Mouse (Mus musculus) frontal cortex, postnatal 10 days (tissue): ENCODE measurements around the gene Gstz1.
"Not testable (repeated sequence)": the region's sequence is repeated elsewhere in the genome, so short reads cannot be mapped to it uniquely, and the experiment has no call there.

ENCODE experiments used
- DNase-seq, 2 experiments: peaks; one replicate each; pipeline ENCODE4 v3.0.0; 2022; ENCODE audit warnings: low spot score in 2 of 2, mixed read lengths in 1 of 2

Gene Gstz1

GRCm38 (mm10) chr12:87146966-87147365 is at the start of gene Gstz1:
Gene Gstz1, plus strand, starts transcription at chr12:87147165.
- DNase-seq, result peak; percentile 88 to 90

- DNase-seq, result no peak
These were observed 46.6 kb upstream of the Gstz1 start for GRCm38 (mm10) chr12:87100331-87100730.

- DNase-seq, result no peak
These were observed 44.8 kb upstream of the Gstz1 start, which contains the start of gene Ngb for GRCm38 (mm10) chr12:87102165-87102631. Gene Ngb, minus strand, starts transcription at chr12:87102539.

GRCm38 (mm10) chr12:87103471-87103870 is 43.5 kb upstream of the Gstz1 start:
- no peak for DNase-seq

- no peak for DNase-seq
These were observed 42.2 kb upstream of the Gstz1 start for GRCm38 (mm10) chr12:87104796-87105195.

GRCm38 (mm10) chr12:87107357-87107977 is 39.5 kb upstream of the Gstz1 start:
- no peak for DNase-seq

GRCm38 (mm10) chr12:87121918-87122589 is 24.9 kb upstream of the Gstz1 start:
- DNase-seq, result no peak

- DNase-seq, result no peak
These were observed 19.7 kb upstream of the Gstz1 start for GRCm38 (mm10) chr12:87127256-87127655.

GRCm38 (mm10) chr12:87130224-87130623 is 16.7 kb upstream of the Gstz1 start:
- no peak for DNase-seq

GRCm38 (mm10) chr12:87131181-87131580 is 15.8 kb upstream of the Gstz1 start:
- DNase-seq, result no peak

- DNase-seq, result no peak
These were observed 15.3 kb upstream of the Gstz1 start for GRCm38 (mm10) chr12:87131619-87132018.

GRCm38 (mm10) chr12:87132210-87132609 is 14.8 kb upstream of the Gstz1 start:
- DNase-seq, result no peak

GRCm38 (mm10) chr12:87132784-87133183 is 14.2 kb upstream of the Gstz1 start:
- no peak for DNase-seq

GRCm38 (mm10) chr12:87137439-87138341 is 9.3 kb upstream of the Gstz1 start:
- DNase-seq, result no peak

GRCm38 (mm10) chr12:87138342-87138701 is 8.6 kb upstream of the Gstz1 start:
- DNase-seq, result no peak

- no peak for DNase-seq
These were observed 8.2 kb upstream of the Gstz1 start for GRCm38 (mm10) chr12:87138768-87139167.

GRCm38 (mm10) chr12:87142156-87142555 is 4.8 kb upstream of the Gstz1 start:
- no peak for DNase-seq

GRCm38 (mm10) chr12:87147395-87148089 is 577 bp downstream of the Gstz1 start, which contains the start of gene Pomt2:
Gene Pomt2, minus strand, starts transcription at chr12:87147968.
- DNase-seq, result peak; percentile 91 to 93

GRCm38 (mm10) chr12:87148136-87148535 is 1.2 kb downstream of the Gstz1 start:
- DNase-seq, result no peak

GRCm38 (mm10) chr12:87149471-87149870 is 2.5 kb downstream of the Gstz1 start:
- no peak for DNase-seq

GRCm38 (mm10) chr12:87154448-87154847 is 7.5 kb downstream of the Gstz1 start:
- DNase-seq, result not testable (repeated sequence)

GRCm38 (mm10) chr12:87157361-87157760 is 10.4 kb downstream of the Gstz1 start:
- no peak for DNase-seq
